Mouse (Mus musculus): ENCODE results near the gene Phlda3.

DNA sequence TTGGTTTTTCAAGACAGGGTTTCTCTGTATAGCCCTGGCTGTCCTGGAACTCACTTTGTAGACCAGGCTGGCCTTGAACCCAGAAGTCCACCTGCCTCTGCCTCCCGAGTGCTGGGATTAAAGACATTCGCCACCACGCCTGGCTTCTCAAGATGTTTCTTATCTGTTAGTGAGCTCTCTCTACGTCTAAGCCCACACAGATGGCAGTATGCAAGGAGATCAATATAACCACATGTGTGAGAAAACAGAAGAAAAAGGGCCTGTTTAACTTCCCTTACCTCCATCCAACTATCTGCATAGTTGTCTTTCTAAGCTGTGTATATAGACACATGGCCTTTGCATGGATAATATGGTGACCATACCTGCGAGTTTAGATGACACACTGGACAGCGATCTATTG, 40.6 kb upstream of the Phlda3 start:
- TF ChIP-seq POLR2A (IDR thresholded peaks at IDR 0.05; ENCODE audit: low read depth, low read length) (no peak), CTCF (IDR thresholded peaks at IDR 0.05; ENCODE audit: extremely low read depth, insufficient read depth, insufficient read length, insufficient replicate concordance) (no peak)
